Mouse (Mus musculus): ENCODE measurements around the gene Pcx. TPM values are rescaled to one million over a fixed set of nuclear protein-coding genes. Genes with fewer than 3 reads are reported as not detected.

The Pcx gene
- polyA plus RNA-seq, 1 experiment from 2014 or later: 27.5 TPM

DNA sequence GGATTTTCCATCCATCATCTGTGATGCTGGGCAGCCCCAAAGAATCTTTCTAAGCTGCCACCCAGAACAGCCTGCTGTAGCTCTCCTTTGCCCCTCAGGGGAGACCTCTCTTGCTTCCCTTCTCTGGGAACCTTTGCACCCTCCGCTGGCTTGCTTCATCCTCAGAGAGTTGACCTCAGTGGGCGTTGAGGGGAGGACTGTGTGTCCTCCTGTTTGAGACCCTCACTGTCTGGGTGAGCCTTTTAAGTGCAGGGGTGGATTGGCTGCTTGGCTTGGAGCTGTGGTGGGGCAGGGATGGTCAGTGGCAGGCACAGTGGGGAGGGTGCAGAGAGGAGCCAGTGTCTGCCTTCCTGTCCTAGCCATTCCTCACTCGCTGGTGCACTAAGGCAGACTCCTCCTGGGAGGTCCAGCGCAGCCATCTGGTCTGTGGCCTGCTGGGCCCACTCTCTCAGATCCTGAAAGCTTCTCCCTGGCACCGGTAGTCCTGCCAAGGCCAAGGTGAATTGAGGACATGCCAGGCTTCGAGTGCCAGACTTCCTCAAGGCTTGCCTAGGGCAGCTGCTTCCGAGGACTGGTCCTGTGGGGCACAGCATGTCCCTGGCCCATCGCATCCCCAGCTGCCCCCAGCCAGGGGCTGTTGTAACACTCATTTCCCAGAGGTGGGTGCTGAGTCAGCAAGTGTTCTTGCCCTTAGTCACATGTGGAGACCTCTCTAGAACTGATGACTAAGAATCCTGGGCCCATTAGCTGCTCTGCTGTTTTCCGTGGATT lies 17.6 kb upstream of the Pcx start:
- Histone ChIP-seq H3K4me1 (replicated peaks; ENCODE audit: control insufficient read depth, insufficient read depth, low read length) (0 out of 2 replicates have a peak, but pooled peaks cover under 1% of the 10 kb centered on the region), H3K9me3 (ENCODE audit: control insufficient read depth, low read length) (no peaks in the 10 kb centered on the region), H3K27me3 (ENCODE audit: control insufficient read depth, insufficient read depth, low read length) (no peaks in the 10 kb centered on the region), H3K36me3 (replicated peaks; ENCODE audit: control insufficient read depth, insufficient read depth) (no peaks in the 10 kb centered on the region), H3K27ac (no peak overlapping the region), H3K4me2 (replicated peaks) (no peak overlapping the region), H3K4me3 (replicated peaks; ENCODE audit: low read length) (no peak overlapping the region), H3K9ac (no peak overlapping the region; the same call in none of the 2 replicates)
- DNase-seq (ENCODE audit: low spot score) (no peak), ATAC-seq (ENCODE audit: low FRiP score) (no peak)
- 48% methylated on average over 9 of the region's 9 CpGs for whole genome bisulfite sequencing

DNA sequence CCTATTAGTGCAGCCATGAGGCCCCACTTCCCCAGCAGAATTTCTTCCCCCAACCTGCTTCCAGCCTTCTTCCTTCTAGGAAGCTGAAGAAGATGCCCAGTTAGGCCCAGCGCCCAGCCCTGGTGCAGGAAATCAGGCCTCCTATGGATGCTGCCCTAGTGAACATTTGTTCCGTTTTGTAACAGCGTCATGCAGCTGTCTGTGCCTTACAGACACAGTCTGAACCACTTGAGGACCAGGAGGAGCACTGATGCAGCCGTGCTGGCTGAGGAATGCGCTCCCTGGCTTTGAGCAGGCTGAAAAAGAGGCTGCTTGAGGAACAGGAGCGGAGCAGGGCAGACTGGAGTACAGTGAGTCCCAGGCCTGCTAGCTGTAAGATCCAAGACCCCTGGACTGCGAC lies 15.6 kb upstream of the Pcx start:
- DNase-seq (ENCODE audit: low spot score) (no peak), ATAC-seq (ENCODE audit: low FRiP score) (no peak)
- Histone ChIP-seq H3K4me2 (replicated peaks) (no peak overlapping the region), H3K9me3 (ENCODE audit: control insufficient read depth, low read length) (no peaks in the 10 kb centered on the region), H3K4me1 (replicated peaks; ENCODE audit: control insufficient read depth, insufficient read depth, low read length) (0 out of 2 replicates have a peak, but pooled peaks cover 3% of the 10 kb centered on the region), H3K9ac (no peak overlapping the region), H3K4me3 (replicated peaks; ENCODE audit: low read length) (no peak overlapping the region), H3K27me3 (ENCODE audit: control insufficient read depth, insufficient read depth, low read length) (no peaks in the 10 kb centered on the region), H3K27ac (no peak overlapping the region), H3K36me3 (replicated peaks; ENCODE audit: control insufficient read depth, insufficient read depth) (no peaks in the 10 kb centered on the region)
- 77% methylated on average over 7 of the region's 7 CpGs for WGBS

DNA sequence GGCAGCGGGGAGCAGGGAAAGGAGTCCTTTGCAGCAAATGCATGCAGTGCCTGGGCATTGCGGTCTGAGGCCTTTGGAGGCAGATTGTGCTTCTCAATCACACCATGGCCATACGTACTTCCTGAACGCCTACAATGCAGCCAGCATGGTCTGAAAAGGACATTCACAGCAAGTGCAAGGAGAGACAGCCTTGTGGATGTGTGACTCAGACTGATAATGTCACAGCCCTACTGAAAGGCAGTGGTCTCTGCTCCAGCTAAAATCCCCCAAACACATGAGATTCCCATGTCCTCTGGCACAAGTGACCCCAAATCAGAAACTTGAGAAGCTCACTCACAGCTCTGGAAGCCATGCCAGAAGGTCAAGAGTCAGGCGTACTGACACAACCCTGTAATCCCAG lies 14.5 kb upstream of the Pcx start:
- no peak overlapping the region for H3K4me2 ChIP-seq (replicated peaks)
- no peak overlapping the region for H3K4me3 ChIP-seq (replicated peaks; ENCODE audit: low read length)
- no peak overlapping the region for H3K27ac ChIP-seq
- H3K36me3 ChIP-seq (replicated peaks; ENCODE audit: control insufficient read depth, insufficient read depth): no peaks in the 10 kb centered on the region
- no peaks in the 10 kb centered on the region for H3K27me3 ChIP-seq (ENCODE audit: control insufficient read depth, insufficient read depth, low read length)
- no peak overlapping the region for H3K9ac ChIP-seq
- ATAC-seq (ENCODE audit: low FRiP score): no peak
- 0 out of 2 replicates have a peak, but pooled peaks cover 3% of the 10 kb centered on the region for H3K4me1 ChIP-seq (replicated peaks; ENCODE audit: control insufficient read depth, insufficient read depth, low read length)
- H3K9me3 ChIP-seq (ENCODE audit: control insufficient read depth, low read length): no peaks in the 10 kb centered on the region
- WGBS: 90% methylated on average over 5 of the region's 5 CpGs
- DNase-seq (ENCODE audit: low spot score): no peak

DNA sequence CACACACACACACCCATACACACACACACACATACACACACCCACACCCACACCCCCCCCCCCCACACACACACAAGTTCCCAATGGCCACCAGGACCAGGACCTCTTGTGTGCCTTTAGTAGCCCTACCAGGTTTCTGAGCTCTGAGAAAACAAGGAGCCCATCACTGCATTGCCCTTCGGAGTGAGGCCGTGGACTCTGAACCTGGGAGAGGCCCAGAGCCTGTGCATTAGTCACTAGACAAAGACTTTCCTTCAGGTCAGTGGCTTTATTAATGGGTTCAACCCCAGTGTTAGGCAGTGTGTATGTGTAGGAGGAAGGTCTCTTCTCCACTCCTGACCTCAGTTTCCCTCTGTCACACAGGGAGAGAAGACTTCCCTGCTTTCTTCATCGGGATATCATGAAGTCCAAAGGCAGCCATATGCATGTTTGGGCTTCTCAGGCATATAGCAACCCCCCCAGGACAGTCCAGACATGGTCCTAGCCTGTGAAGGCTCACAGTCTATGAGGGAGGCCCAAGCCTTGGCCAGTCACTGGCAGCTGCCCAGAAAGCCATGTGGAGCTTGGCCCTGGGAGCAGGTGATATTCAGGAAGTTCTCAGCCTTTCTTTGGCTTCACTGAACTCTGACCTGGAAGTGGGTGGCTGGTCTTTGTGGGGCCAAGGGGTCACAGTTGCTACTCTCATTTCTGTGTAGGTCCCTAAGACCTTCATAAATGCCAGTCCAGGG lies 13.6 kb upstream of the Pcx start:
- H3K4me3 ChIP-seq (replicated peaks; ENCODE audit: low read length): no peak overlapping the region
- no peaks in the 10 kb centered on the region for H3K9me3 ChIP-seq (ENCODE audit: control insufficient read depth, low read length)
- no peaks in the 10 kb centered on the region for H3K27me3 ChIP-seq (ENCODE audit: control insufficient read depth, insufficient read depth, low read length)
- no peak overlapping the region for H3K9ac ChIP-seq
- H3K27ac ChIP-seq: no peak overlapping the region
- no peaks in the 10 kb centered on the region for H3K36me3 ChIP-seq (replicated peaks; ENCODE audit: control insufficient read depth, insufficient read depth)
- ATAC-seq (ENCODE audit: low FRiP score): no peak
- H3K4me1 ChIP-seq (replicated peaks; ENCODE audit: control insufficient read depth, insufficient read depth, low read length): 0 out of 2 replicates have a peak, but pooled peaks cover 3% of the 10 kb centered on the region
- 79% methylated on average over 3 of the region's 3 CpGs for WGBS
- DNase-seq (ENCODE audit: low spot score): no peak
- no peak overlapping the region for H3K4me2 ChIP-seq (replicated peaks)

DNA sequence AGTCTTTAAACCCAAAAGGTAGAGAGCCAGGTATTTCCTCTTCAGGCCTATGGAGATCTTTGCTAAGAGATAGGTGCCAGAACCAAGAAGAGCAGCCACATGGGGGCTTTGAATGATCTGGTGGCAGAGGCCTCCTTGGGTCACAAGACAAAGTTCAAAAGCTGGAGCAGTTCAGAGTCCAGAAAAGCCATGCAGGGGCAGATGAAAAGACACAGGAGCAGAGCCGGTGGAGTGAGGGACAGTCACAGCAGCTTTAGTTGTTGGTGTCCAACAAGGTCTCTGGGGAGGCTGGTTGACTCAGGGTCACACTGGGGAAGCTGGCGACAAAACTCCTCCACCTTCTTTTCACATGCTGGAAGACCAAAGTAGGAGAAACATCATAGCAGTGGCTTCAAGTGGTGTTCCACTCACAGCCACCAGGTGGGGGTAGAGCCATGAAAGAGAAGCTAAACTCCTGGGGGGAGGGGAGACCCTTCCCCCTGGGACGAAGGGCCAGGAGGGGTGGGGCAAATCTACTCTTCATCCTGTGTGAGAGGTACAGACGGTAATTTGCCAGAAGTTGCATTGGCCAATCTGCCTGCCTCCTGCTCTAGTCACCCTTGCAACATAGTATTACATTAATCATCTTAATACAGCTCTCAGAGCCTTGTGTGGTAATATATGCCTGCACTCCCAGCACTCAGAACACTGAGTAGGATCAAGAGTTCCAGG lies 12.9 kb upstream of the Pcx start:
- Histone ChIP-seq H3K9ac (no peak overlapping the region), H3K4me3 (replicated peaks; ENCODE audit: low read length) (no peak overlapping the region), H3K36me3 (replicated peaks; ENCODE audit: control insufficient read depth, insufficient read depth) (no peaks in the 10 kb centered on the region), H3K27ac (no peak overlapping the region), H3K9me3 (ENCODE audit: control insufficient read depth, low read length) (no peaks in the 10 kb centered on the region), H3K27me3 (ENCODE audit: control insufficient read depth, insufficient read depth, low read length) (no peaks in the 10 kb centered on the region), H3K4me1 (replicated peaks; ENCODE audit: control insufficient read depth, insufficient read depth, low read length) (0 out of 2 replicates have a peak, but pooled peaks cover 3% of the 10 kb centered on the region), H3K4me2 (replicated peaks) (no peak overlapping the region)
- peak; percentile 64; the same call in 1 of the 2 replicates for ATAC-seq (ENCODE audit: low FRiP score)
- DNase-seq (ENCODE audit: low spot score): peak; percentile 83
- WGBS: 6% methylated on average over 4 of the region's 4 CpGs

DNA sequence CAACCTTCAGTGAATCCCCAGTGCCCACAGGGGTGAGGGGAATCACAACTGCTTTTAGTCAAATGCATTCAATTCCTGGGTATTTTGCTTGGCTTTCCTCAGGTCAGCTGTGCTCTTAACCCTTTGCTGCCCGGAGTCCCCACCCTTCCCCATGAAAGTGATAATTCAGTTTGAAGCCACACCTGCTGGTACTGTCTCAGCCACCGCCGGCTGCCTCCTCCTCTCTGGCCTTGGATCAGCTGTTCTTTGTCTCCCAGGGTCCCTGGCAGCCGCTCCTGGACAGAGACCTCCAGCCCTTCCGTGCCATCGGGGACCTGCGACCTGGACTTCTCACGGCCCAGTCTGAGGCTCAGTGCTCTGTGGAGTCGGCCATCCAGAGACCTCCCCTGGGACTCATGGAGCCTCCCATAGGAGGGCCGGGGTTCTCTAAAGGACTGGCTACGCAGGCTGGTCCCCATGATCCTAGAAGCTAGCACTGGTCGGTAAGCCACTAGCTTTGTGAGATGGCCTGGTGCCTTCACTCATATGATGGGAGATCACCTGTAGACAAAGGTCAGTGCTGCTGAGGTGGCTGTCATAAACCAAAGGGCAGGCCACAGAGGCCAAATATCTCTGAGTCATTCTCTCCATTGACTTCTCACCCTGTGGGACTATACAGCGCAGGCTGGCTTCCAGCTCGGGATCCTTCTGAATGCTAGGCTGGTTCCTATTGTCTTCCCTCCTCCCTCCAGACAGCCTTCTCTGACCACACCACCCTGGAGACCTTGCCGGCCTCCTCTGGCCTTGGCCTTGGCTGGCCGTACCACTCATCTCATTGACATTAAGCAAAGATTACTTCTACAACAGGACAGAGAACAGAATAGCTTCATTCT lies 12.0 kb upstream of the Pcx start, which contains the start of gene 2010003K11Rik:
TSS of gene 2010003K11Rik (minus strand) at position 522 of the 872 bp plus-strand sequence.
- Histone ChIP-seq H3K4me2 (replicated peaks) (no peak within 1 kb of the TSS), H3K9ac (no peak within 1 kb of the TSS), H3K4me1 (replicated peaks; ENCODE audit: control insufficient read depth, insufficient read depth, low read length) (0 out of 2 replicates have a peak, but pooled peaks cover 3% of the 10 kb centered on the region), H3K36me3 (replicated peaks; ENCODE audit: control insufficient read depth, insufficient read depth) (no peaks in the 10 kb centered on the region), H3K27me3 (ENCODE audit: control insufficient read depth, insufficient read depth, low read length) (no peaks in the 10 kb centered on the region), H3K27ac (no peak within 1 kb of the TSS), H3K9me3 (ENCODE audit: control insufficient read depth, low read length) (no peaks in the 10 kb centered on the region), H3K4me3 (replicated peaks; ENCODE audit: low read length) (no peak within 1 kb of the TSS)
- DNase-seq (ENCODE audit: low spot score) (no peak), ATAC-seq (ENCODE audit: low FRiP score) (no peak; the same call in 1 of the 2 replicates)
- WGBS: 55% methylated on average over 16 of the region's 16 CpGs

DNA sequence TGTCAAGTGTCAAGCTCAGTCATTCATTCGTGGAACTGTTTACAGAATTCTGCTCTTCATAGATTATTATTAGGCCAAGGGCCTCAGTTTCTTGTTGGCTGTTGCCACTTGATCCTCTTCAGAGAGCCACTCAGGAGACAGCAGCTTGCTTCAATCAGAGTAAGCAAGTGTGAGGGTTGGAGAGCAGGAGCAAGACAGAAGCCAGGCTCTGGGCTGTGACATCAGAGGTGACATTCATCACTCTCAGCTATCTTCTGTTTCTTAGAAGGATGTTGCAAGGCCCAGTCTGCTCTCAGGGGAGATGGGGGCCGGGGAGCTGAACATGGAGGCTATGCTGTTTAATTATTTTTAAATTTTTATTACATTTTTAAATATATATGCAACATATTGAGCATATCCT lies 7.6 kb upstream of the Pcx start:
- H3K9ac ChIP-seq: no peak overlapping the region
- H3K36me3 ChIP-seq (replicated peaks; ENCODE audit: control insufficient read depth, insufficient read depth): no peaks in the 10 kb centered on the region
- H3K27me3 ChIP-seq (ENCODE audit: control insufficient read depth, insufficient read depth, low read length): no peaks in the 10 kb centered on the region
- H3K27ac ChIP-seq: no peak overlapping the region
- DNase-seq (ENCODE audit: low spot score) (no peak), ATAC-seq (ENCODE audit: low FRiP score) (no peak)
- 68% methylated on average over 2 of the region's 2 CpGs for WGBS
- no peak overlapping the region for H3K4me2 ChIP-seq (replicated peaks)
- 0 out of 2 replicates have a peak, but pooled peaks cover 2% of the 10 kb centered on the region for H3K4me1 ChIP-seq (replicated peaks; ENCODE audit: control insufficient read depth, insufficient read depth, low read length)
- H3K4me3 ChIP-seq (replicated peaks; ENCODE audit: low read length): no peak overlapping the region
- H3K9me3 ChIP-seq (ENCODE audit: control insufficient read depth, low read length): no peaks in the 10 kb centered on the region

DNA sequence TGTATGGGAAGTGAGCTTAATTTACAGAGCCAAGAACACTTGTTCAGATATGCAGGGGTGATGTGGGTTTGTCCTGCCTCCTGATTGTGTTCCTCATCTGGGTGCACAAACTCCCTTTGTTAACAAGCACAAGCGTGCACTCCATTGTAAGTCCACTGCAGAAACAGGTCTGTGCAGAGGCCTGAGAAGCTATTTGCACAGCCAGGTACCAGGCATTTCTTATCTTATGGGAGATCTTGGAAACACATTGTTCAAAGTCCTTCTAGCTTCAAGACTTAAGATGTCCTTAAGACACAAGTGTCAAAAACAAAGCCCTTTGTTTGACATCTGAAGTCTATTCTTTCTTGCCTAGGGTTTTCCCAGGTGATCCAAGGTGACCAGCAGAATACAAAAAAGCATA lies 5.4 kb upstream of the Pcx start:
- WGBS: 85% methylated on average over 1 of the region's 1 CpGs
- Histone ChIP-seq H3K27ac (no peak overlapping the region), H3K9me3 (ENCODE audit: control insufficient read depth, low read length) (no peaks in the 10 kb centered on the region), H3K4me3 (replicated peaks; ENCODE audit: low read length) (no peak overlapping the region), H3K9ac (no peak overlapping the region), H3K4me2 (replicated peaks) (no peak overlapping the region), H3K4me1 (replicated peaks; ENCODE audit: control insufficient read depth, insufficient read depth, low read length) (no peaks in the 10 kb centered on the region), H3K36me3 (replicated peaks; ENCODE audit: control insufficient read depth, insufficient read depth) (no peaks in the 10 kb centered on the region), H3K27me3 (ENCODE audit: control insufficient read depth, insufficient read depth, low read length) (no peaks in the 10 kb centered on the region)
- ATAC-seq (ENCODE audit: low FRiP score): no peak
- no peak for DNase-seq (ENCODE audit: low spot score)

Data from hindbrain, embryonic 14.5 days (tissue).